Mouse (Mus musculus) brain, embryonic 14.5 days (tissue): ENCODE results near the gene Gm10799. TPM values are rescaled to one million over a fixed set of nuclear protein-coding genes. Genes with fewer than 3 reads are reported as not detected.
"Not testable (repeated sequence)": the region's sequence is repeated elsewhere in the genome, so short reads cannot be mapped to it uniquely, and the experiment has no call there.

Source experiments
- DNase-seq: peaks from one replicate; pipeline ENCODE4 v3.0.0-alpha.2; 2011; ENCODE audit warnings: low read depth
- CTCF ChIP-seq: fragments of 200-500 bp; IDR thresholded peaks from 2 replicates; pipeline ENCODE4 v1.5.1; 2012; ENCODE audit warnings: inconsistent platforms, mild to moderate bottlenecking, moderate library complexity, borderline replicate concordance; ENCODE audit not compliant: insufficient read depth, insufficient read length; ENCODE audit errors: extremely low read depth
- POLR2A ChIP-seq: fragments of 200-500 bp; IDR thresholded peaks from 2 replicates; pipeline ENCODE4 v1.6.1; 2012; ENCODE audit warnings: mild to moderate bottlenecking, inconsistent platforms, borderline replicate concordance; ENCODE audit not compliant: poor library complexity, insufficient read depth, insufficient read length, severe bottlenecking; ENCODE audit errors: extremely low read depth
- polyA plus RNA-seq: library from polyadenylated mRNA; depleted of rRNA; stranded (reverse); fragments of >200 nt; gene quantifications from 2 replicates; pipeline ENCODE4 v1.2.3, GENCODE M21; 2012; rRNA removed

Gm10799 gene
- not detected in 2 replicates for polyA plus RNA-seq

DNA sequence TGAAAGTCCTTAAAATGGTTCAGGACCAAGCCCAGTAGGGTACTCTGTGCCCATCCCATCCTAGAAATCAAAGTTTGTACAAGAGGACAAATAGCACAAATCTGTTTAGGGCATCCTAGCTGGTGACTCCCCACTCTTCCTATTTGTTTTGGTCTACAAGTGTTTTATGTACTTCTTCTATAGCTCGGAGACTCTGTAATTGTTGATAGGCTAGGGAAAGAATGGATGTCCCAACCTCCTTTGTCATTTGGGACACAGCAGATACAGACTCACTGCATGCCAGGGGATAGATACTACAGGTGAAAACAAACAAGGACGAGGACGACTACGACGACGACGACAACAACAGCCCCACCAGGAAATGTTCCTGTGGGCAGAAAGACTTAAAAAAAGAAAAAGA lies at the start of gene Gm10799:
TSS of gene Gm10799 (minus strand) at position 101 of the 400 bp plus-strand sequence.
- DNase-seq = not testable (repeated sequence)

- DNase-seq = not testable (repeated sequence)
Observed at GRCm38 (mm10) chr2:104117173-104117572, 48.8 kb upstream of the Gm10799 start.

- no peak for DNase-seq
Observed at GRCm38 (mm10) chr2:104114898-104115297, 46.5 kb upstream of the Gm10799 start.

GRCm38 (mm10) chr2:104113563-104113962 lies 45.2 kb upstream of the Gm10799 start:
- DNase-seq = not testable (repeated sequence)

More at GRCm38 (mm10) chr2:104114898-104115297, 46.5 kb upstream of the Gm10799 start:
- TF ChIP-seq POLR2A (no peak), CTCF (no peak)

GRCm38 (mm10) chr2:104111170-104111797 lies 42.9 kb upstream of the Gm10799 start:
- not testable (repeated sequence) for DNase-seq

GRCm38 (mm10) chr2:104110031-104110430 lies 41.7 kb upstream of the Gm10799 start:
- TF ChIP-seq POLR2A = no peak
- TF ChIP-seq CTCF = no peak
- no peak for DNase-seq

DNA sequence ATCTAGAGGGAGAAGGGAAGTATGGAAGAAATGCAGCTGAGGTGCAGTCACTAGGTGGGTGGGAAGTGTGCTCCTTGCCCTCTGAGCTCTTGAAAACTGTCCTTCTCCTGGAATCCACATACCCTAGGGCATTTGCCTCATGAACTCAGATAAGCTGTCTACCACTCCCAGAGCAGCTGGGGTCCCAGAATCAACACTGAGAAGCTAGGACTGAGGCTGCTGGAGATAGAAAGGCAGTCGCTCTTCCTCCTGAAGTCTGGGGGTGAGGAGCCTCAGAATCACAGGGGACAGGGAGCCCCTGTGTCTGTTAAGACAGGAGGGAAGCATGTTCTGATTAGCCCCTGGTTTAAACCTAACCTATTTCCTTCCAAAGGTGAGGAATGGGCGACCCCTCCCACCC lies 41.2 kb upstream of the Gm10799 start:
- no peak for TF ChIP-seq CTCF
- no peak for TF ChIP-seq POLR2A
- DNase-seq = no peak

GRCm38 (mm10) chr2:104109021-104109420 lies 40.7 kb upstream of the Gm10799 start:
- DNase-seq = not testable (repeated sequence)

DNA sequence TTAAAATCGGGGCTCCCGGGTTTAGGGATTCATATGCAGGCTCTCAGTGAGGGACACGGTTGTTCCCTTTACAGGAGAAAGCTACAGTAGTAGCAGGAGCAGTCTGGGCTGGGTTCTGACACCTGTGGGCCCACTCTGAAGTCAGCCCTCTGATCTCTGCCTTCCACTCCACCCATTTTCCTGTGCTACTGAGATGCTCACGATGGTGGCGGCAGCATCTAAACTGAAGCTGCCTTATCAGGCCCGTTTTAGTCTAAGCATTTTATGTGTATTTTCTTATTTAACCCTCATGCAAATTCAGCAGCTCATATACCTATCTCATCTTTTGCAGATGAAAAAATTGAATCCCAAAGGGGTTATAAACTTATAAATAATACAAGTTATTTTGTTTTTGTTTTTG lies 36.5 kb upstream of the Gm10799 start:
- DNase-seq = no peak
- TF ChIP-seq POLR2A (no peak), CTCF (no peak)

DNA sequence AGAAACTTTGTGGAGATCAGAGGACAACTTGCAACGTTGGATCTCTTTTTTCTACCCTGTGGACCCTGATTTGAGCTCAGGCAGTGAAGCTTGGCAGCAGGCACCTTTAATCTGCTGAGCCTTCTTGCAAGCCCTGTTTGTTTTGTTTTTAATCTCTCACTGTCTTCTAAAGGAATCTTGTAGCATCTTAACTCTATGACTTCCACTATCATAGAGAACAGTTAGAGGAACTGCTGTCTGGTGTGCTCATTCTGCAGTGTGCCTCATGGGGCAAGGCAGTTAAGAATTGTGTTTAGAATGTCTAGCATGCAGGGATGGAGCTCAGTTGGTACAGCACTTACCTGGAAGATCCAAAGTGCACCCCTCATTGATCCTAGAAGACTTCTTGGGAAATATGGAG lies 31.6 kb upstream of the Gm10799 start:
- no peak for TF ChIP-seq CTCF
- no peak for TF ChIP-seq POLR2A
- DNase-seq = no peak

DNA sequence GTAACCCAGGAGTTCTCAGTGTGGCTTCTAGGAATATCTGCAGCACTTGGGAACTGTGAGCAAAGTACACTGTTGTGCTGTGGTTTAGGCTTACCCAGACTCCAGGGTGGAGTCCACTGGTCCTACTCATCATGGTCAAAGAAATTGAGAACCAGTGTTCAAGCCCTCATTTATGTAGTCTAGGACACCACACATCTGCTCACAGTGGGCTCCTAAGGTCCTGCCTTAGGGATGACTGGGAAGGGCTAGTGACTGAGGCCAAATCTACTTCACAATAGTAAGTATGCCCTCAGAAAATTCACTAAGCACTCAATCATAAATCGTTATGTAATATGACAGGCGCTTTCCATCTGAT lies 30.9 kb upstream of the Gm10799 start:
- TF ChIP-seq POLR2A = no peak
- no peak for TF ChIP-seq CTCF
- no peak for DNase-seq

DNA sequence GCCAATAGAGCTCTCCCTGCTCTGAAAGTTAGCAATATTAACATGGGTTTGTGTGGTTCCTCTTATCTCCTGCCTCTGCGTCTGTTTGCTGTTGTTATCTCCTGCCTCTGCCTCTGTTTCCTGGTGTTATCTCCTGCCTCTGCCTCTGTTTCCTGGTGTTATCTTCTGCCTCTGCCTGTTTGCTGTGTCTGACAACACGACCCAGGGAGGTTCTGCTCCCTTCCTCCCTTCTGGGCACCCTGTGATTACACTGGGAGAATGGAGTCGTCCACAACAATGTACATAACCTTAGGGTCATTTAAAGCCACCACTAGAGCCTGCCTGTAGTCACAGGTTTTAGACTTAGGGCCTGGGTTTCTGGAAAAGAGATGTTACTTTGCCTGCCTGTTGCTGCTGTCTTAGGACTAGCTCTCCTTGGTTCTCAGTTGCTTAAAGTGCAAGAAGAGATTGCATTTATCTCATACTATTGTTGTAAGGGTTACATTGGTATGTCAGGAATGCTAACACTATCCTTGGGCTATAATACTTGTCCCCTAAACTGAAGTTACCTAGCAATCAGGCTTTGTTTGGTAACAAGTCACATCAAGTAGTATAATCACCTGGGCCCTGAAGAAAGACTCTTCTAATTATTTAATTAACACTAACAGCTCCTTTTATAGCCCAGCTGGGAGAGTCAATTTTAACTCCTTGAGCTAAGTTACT lies 30.3 kb upstream of the Gm10799 start:
- DNase-seq = no peak
- TF ChIP-seq POLR2A = no peak
- no peak for TF ChIP-seq CTCF

DNA sequence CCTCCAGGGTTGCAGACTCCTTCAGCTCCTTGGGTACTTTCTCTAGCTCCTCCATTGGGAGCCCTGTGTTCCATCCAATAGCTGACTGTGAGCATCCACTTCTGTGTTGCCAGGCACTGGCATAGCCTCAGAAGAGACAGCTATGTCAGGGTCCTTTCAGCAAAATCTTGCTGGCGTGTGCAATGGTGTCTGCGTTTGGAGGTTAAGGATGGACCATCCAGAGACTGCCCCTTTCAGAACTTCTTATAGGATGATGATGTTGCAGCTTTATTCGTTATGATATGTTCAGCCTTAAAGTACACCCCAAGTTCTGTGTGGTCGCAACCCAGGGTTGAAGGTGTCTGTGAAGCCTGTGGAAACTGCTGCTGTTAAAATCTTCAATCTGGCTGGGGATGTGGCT lies 29.0 kb upstream of the Gm10799 start:
- DNase-seq = not testable (repeated sequence)

DNA sequence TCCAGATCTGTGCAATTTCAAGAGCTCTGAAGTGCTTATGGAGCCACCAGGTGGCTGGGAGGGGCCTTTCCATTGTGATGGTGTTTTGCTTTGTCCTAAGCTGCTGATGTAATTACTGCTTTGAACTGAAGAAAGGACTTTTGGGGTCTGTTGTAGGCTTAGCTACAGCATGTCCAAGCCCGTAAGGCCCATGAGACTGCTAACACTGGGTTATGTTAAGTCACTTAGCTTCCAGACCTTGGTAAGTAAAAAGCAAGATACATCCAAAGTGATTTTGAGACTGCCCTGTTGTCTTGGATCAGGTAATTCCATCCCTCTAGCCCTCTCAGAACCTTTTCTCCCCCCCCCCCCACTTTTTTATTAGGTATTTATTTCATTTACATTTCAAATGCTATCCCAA lies 28.4 kb upstream of the Gm10799 start:
- not testable (repeated sequence) for DNase-seq

DNA sequence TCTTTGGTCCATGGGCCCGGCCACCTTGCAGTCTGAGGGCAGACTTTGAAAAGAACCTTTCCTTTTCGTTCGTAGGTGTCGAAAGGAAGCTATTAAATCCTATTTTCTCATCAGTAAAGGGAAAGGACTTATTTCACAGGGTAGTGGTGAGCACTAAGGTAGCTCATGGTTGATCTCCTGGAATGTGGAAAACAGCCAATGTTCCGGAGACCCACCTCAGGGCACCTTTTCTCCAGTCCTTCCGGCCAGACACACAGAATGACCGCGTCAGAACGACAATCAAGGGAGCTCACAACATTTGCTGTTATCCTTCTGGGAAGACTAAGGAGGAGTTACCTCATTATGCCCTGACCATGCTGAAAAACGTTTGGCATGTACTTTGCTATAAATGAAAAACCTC lies 27.9 kb upstream of the Gm10799 start:
- TF ChIP-seq POLR2A (no peak), CTCF (no peak)

GRCm38 (mm10) chr2:104095741-104096213 lies 27.4 kb upstream of the Gm10799 start, which contains the start of gene Cd59a:
Gene Cd59a (plus strand): TSS chr2:104095801.
- peak; percentile 56 for DNase-seq
- TF ChIP-seq POLR2A (no peak), CTCF (no peak)

More for the DNA sequence above, 27.9 kb upstream of the Gm10799 start:
- DNase-seq = no peak
